Mouse (Mus musculus): ENCODE measurements at regions not wholly inside any gene's neighbourhood (a gene's known extent, or its start where the extent isn't known, plus 50 kb on each side); places are given as distances from the start of the nearest gene placed in this dataset.
A peak's percentile ranks its signal among the peaks of the same experiment; 100 is the strongest.

- DNase-seq, result no peak
Observed at GRCm38 (mm10) chr8:67598687-67599086, 75.0 kb downstream of the Nat3 start.

DNA sequence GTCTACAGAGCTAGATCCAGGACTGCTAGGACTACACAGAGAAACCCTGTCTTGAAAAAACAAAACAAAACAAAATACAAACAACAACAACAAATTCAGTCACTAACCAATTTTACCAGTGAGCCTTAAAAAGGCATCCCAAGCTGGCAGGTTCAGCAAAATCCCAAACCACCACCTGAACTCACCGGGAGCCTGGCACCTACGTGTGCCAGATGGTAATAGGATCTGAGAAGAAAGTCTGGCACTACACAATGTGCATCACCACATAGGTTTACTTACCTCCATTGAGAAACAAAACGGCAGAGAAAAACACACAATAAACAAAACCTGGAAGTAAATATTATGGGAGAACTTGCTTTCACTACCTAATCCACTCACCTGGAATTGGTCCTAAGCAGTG, 98.6 kb downstream of the Nat3 start:
- DNase-seq, result peak; percentile 72

DNA sequence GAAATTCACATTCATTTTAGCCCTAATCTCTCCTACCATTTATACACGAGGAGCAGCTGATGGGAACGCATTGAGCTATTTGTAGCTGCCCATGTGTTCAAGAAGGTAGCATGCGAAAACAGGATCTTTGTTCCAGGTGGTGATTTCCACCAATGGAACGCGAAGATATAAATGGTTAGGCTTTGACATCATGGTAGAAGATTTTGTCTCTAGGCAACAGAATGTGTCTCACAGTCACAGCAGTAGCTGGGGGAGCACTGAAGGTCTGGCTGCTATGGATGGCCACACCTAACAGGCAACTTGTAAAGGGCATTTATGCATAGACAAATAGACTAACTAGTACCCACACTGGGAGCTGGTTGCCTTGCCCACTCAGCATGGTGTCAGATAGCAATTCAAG, 108.0 kb downstream of the Nat3 start:
- DNase-seq, result no peak

DNA sequence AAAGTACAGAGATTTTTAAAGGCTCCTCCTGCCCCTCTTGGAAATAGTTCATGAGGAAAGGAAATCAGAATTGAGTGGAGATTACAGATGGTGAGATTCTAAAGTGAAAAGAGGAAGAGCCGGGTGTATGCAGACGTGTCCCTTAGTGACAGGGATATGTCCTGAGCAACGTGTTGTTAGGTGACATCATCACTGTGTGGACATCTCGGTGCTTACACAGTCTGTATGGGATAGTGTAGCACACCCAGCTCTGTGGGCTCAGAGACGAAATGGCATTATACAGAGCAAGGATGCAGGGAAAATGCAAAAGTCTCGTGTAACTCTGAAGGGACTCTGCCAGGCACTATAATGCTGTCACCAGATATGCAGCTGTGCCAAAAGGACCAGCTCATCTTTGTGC, 108.6 kb downstream of the Nat3 start:
- DNase-seq, result no peak
